14 mouse cellular contexts compared by ENCODE assay signal in genomic region chr5:65514635-65515278, GRCm38 (mm10). TPM values are rescaled to one million over a fixed set of nuclear protein-coding genes. Genes with fewer than 3 reads are reported as not detected.
DNase-seq lines count a peak whose midpoint lies in the region; ATAC-seq and TF ChIP-seq lines count a peak whose summit lies in the region.
"Had no signal": no experiment of that assay in that cellular context is flagged by ENCODE, and none has a peak within 500 bp of the region (broad histone marks: within the 10 kb centered on the region; RNA-seq: fewer than 3 reads in every experiment).

No protein-coding gene starts in this region.

- no peaks in the 10 kb centered on the region for H3K36me3 ChIP-seq in heart, embryonic 16.5 days (ENCODE audit: control insufficient read depth, insufficient read depth)
- no peaks in the 10 kb centered on the region for H3K36me3 ChIP-seq in heart, adult 2 months (ENCODE audit: control insufficient read depth, insufficient read depth, low read length)
- H3K36me3 ChIP-seq in intestine, embryonic 16.5 days (ENCODE audit: control insufficient read depth, insufficient read depth, low read length): no peaks in the 10 kb centered on the region
- no peaks in the 10 kb centered on the region for H3K36me3 ChIP-seq in small intestine, adult 2 months (ENCODE audit: control insufficient read depth, insufficient read depth, low read length)
- H3K36me3 ChIP-seq: neural tube, embryonic 12.5 days had no signal

- H3K79me2 ChIP-seq in heart, adult 2 months (replicated peaks; ENCODE audit: control insufficient read depth, insufficient read depth, low read length): no peaks in the 10 kb centered on the region

- no peak for TF ChIP-seq CTCF in heart, adult 2 months (IDR thresholded peaks at IDR 0.05)
- no peak for TF ChIP-seq CTCF in small intestine, adult 2 months (IDR thresholded peaks at IDR 0.05; ENCODE audit: extremely low read depth, insufficient read length, insufficient replicate concordance, low read depth, low read length)

- H3K4me2 ChIP-seq in heart, embryonic 16.5 days (ENCODE audit: low read depth, low read length): no peak overlapping the region
- H3K4me2 ChIP-seq in intestine, embryonic 16.5 days (ENCODE audit: low read depth, low read length): no peak overlapping the region
- H3K4me2 ChIP-seq: neural tube, embryonic 12.5 days had no signal

- H3K4me3 ChIP-seq in heart, embryonic 16.5 days (ENCODE audit: low read length): no peak overlapping the region
- no peak overlapping the region for H3K4me3 ChIP-seq in heart, adult 2 months
- no peak overlapping the region for H3K4me3 ChIP-seq in intestine, embryonic 16.5 days (ENCODE audit: low read length)
- H3K4me3 ChIP-seq in small intestine, adult 2 months (ENCODE audit: low read depth, low read length): no peak overlapping the region
- H3K4me3 ChIP-seq: neural tube, embryonic 12.5 days had no signal

- WGBS in heart, embryonic 16.5 days: 55% methylated on average over 5 of the region's 5 CpGs
- 32% methylated on average over 5 of the region's 5 CpGs for WGBS in heart, adult 2 months
- 37% methylated on average over 5 of the region's 5 CpGs for WGBS in intestine, embryonic 16.5 days
- WGBS in small intestine, adult 2 months: 10% methylated on average over 5 of the region's 5 CpGs

- no peak for ATAC-seq in heart, embryonic 16.5 days (replicated peaks; ENCODE audit: extremely low read depth, insufficient read depth, low FRiP score)
- ATAC-seq in intestine, embryonic 16.5 days: peak; percentile 87
- ATAC-seq: forebrain, postnatal 0 days had no signal

- no peak for TF ChIP-seq EP300 in heart, adult 2 months (IDR thresholded peaks at IDR 0.05; ENCODE audit: insufficient read depth, low read depth, low read length)

- H3K27me3 ChIP-seq in heart, embryonic 16.5 days (ENCODE audit: control insufficient read depth, insufficient read depth, low read length): no peaks in the 10 kb centered on the region
- no peaks in the 10 kb centered on the region for H3K27me3 ChIP-seq in heart, adult 2 months (ENCODE audit: control insufficient read depth, insufficient read depth, low read length)
- no peaks in the 10 kb centered on the region for H3K27me3 ChIP-seq in intestine, embryonic 16.5 days (replicated peaks; ENCODE audit: control insufficient read depth, insufficient read depth, low read length)
- H3K27me3 ChIP-seq in small intestine, adult 2 months (ENCODE audit: control insufficient read depth, insufficient read depth, low read length): no peaks in the 10 kb centered on the region
- H3K27me3 ChIP-seq: neural tube, embryonic 12.5 days had no signal

- TF ChIP-seq POLR2A in heart, adult 2 months (IDR thresholded peaks at IDR 0.05; ENCODE audit: insufficient read depth, low read depth, low read length): no peak
- TF ChIP-seq POLR2A in small intestine, adult 2 months (IDR thresholded peaks at IDR 0.05; ENCODE audit: low read depth, low read length): no peak

- peak overlapping the region; percentile 39 for H3K27ac ChIP-seq in heart, embryonic 16.5 days (ENCODE audit: low read length)
- H3K27ac ChIP-seq in heart, adult 2 months: no peak overlapping the region
- no peak overlapping the region for H3K27ac ChIP-seq in intestine, embryonic 16.5 days (ENCODE audit: low read length)
- H3K27ac ChIP-seq in small intestine, adult 2 months (ENCODE audit: insufficient read depth, low read depth, low read length): peak overlapping the region; percentile 36; the same call in 1 of the 2 replicates
- H3K27ac ChIP-seq: neural tube, embryonic 12.5 days had no signal

- no peak for DNase-seq in heart, adult 2 months
- peak; percentile 48 for DNase-seq in CD4-positive helper T cell, adult 2 months (ENCODE audit: low read depth, low spot score)
- DNase-seq in cerebellum, postnatal 14 days: no peak
- DNase-seq in adrenal gland, adult 2 months: no peak
- no peak for DNase-seq in kidney, adult 8-10 months
- DNase-seq: forebrain, postnatal 0 days; heart, postnatal 14 days; kidney, postnatal 10 days; right cerebral cortex, postnatal 4 days had no signal

- no peaks in the 10 kb centered on the region for H3K4me1 ChIP-seq in heart, embryonic 16.5 days (ENCODE audit: control insufficient read depth, insufficient read depth, low read length)
- peaks cover 1% of the 10 kb centered on the region for H3K4me1 ChIP-seq in heart, adult 2 months (ENCODE audit: control insufficient read depth, insufficient read depth, low read length)
- H3K4me1 ChIP-seq in intestine, embryonic 16.5 days (ENCODE audit: control insufficient read depth, insufficient read depth, low read length): 0 out of 2 replicates have a peak, but pooled peaks cover 2% of the 10 kb centered on the region
- H3K4me1 ChIP-seq in small intestine, adult 2 months (ENCODE audit: control insufficient read depth, insufficient read depth, insufficient read length, low read length): no peaks in the 10 kb centered on the region
- H3K4me1 ChIP-seq: neural tube, embryonic 12.5 days had no signal

- H3K9ac ChIP-seq in heart, embryonic 16.5 days (ENCODE audit: low read length): no peak overlapping the region
- no peak overlapping the region for H3K9ac ChIP-seq in heart, adult 2 months (ENCODE audit: low read depth, low read length)
- no peak overlapping the region for H3K9ac ChIP-seq in intestine, embryonic 16.5 days (ENCODE audit: low read depth, low read length)
- H3K9ac ChIP-seq: forebrain, postnatal 0 days; neural tube, embryonic 12.5 days had no signal

- intact Hi-C loops in heart, adult 2 months (cut with DNase I): no loop called here

- H3K9me3 ChIP-seq in heart, embryonic 16.5 days (replicated peaks; ENCODE audit: control insufficient read depth, low read length): 0 out of 2 replicates have a peak, but pooled peaks cover 6% of the 10 kb centered on the region
- 0 out of 2 replicates have a peak, but pooled peaks cover 4% of the 10 kb centered on the region for H3K9me3 ChIP-seq in intestine, embryonic 16.5 days (ENCODE audit: control insufficient read depth, low read length)
- H3K9me3 ChIP-seq: neural tube, embryonic 12.5 days had no signal

RNA-seq across cellular contexts. Expression of gene Gm43552, which starts 22.1 kb away (rescaled TPM):
- 0.91 and 2.3 TPM in 2 replicates for polyA plus RNA-seq in heart, embryonic 16.5 days (2015; fragmentation: Nextera tagmentation; extraction: Ambion mirVana)
- total RNA-seq in heart, adult 2 months (2021): not detected
- not detected in 2 replicates for polyA plus RNA-seq in heart, adult 2 months (2012; rRNA removed)
- not detected in 2 replicates for polyA plus RNA-seq in intestine, embryonic 16.5 days (2015; fragmentation: Nextera tagmentation; extraction: Ambion mirVana)
- polyA plus RNA-seq in small intestine, adult 2 months (2012; rRNA removed): 1.4 TPM in 1 of 2 replicates, not detected in the other
- 1 to 10 TPM in 1 of 2 experiments, not detected in 1; 1.2 TPM for total RNA-seq in adrenal gland, adult 2 months (2021)
- 8.3 TPM in 1 of 2 replicates, not detected in the other for polyA plus RNA-seq in adrenal gland, adult 2 months (2012; rRNA removed)
- total RNA-seq: forebrain, postnatal 0 days; left cerebral cortex, postnatal 36 days had no signal
- polyA plus RNA-seq: forebrain, postnatal 0 days; neural tube, embryonic 12.5 days had no signal

RNA-seq across cellular contexts. Expression of gene Smim14, which starts 22.2 kb away (rescaled TPM):
- 116 and 141 TPM in 2 replicates for polyA plus RNA-seq in heart, embryonic 16.5 days (2015; fragmentation: Nextera tagmentation; extraction: Ambion mirVana)
- total RNA-seq in heart, adult 2 months (2021): 10 to 100 TPM; 97.1 to 97.3 TPM
- polyA plus RNA-seq in heart, adult 2 months (2012; rRNA removed): 94.2 and 133 TPM in 2 replicates
- 153 and 159 TPM in 2 replicates for polyA plus RNA-seq in intestine, embryonic 16.5 days (2015; fragmentation: Nextera tagmentation; extraction: Ambion mirVana)
- 53.0 and 72.3 TPM in 2 replicates for polyA plus RNA-seq in small intestine, adult 2 months (2012; rRNA removed)
- 100 to 1,000 TPM; 177 to 196 TPM for total RNA-seq in adrenal gland, adult 2 months (2021)
- 138 and 142 TPM in 2 replicates for polyA plus RNA-seq in adrenal gland, adult 2 months (2012; rRNA removed)

RNA-seq across cellular contexts. Expression of gene Ube2k, which starts 22.3 kb away (rescaled TPM):
- 117 and 132 TPM in 2 replicates for polyA plus RNA-seq in heart, embryonic 16.5 days (2015; fragmentation: Nextera tagmentation; extraction: Ambion mirVana)
- total RNA-seq in heart, adult 2 months (2021): 10 to 100 TPM; 57.3 to 70.3 TPM
- polyA plus RNA-seq in heart, adult 2 months (2012; rRNA removed): 21.4 and 34.5 TPM in 2 replicates
- 125 and 129 TPM in 2 replicates for polyA plus RNA-seq in intestine, embryonic 16.5 days (2015; fragmentation: Nextera tagmentation; extraction: Ambion mirVana)
- 5.7 and 13.6 TPM in 2 replicates for polyA plus RNA-seq in small intestine, adult 2 months (2012; rRNA removed)
- 100 to 1,000 TPM in 1 of 2 experiments, 10 to 100 TPM in 1; 89.5 to 103 TPM for total RNA-seq in adrenal gland, adult 2 months (2021)
- 3.5 and 5.7 TPM in 2 replicates for polyA plus RNA-seq in adrenal gland, adult 2 months (2012; rRNA removed)

Comparison
In these comparisons a context has a peak if more than half of its experiments do, and no peak if none do; other contexts are left out.
1. H3K27ac ChIP-seq: peak in heart, embryonic 16.5 days (single experiment) and small intestine, adult 2 months (single experiment); none in heart, adult 2 months (single experiment) and intestine, embryonic 16.5 days (single experiment).